Mouse (Mus musculus) midbrain, embryonic 12.5 days (tissue): ENCODE measurements at regions not wholly inside any gene's neighbourhood (a gene's known extent, or its start where the extent isn't known, plus 50 kb on each side); places are given as distances from the start of the nearest gene placed in this dataset.
A peak's percentile ranks its signal among the peaks of the same experiment; 100 is the strongest.

Experiments
- ATAC-seq: fragments of 200-750 bp; cut with Nextera tagmentation; 2 replicates; pipeline ENCODE4 v1.8.0; 2017; ENCODE audit warnings: low read depth, moderate TSS enrichment, moderate library complexity; ENCODE audit not compliant: low FRiP score
- H3K27ac ChIP-seq: fragments of 300-500 bp; sonication (generic); replicated peaks from 2 replicates; pipeline ENCODE4 v1.5.1; 2016; ENCODE audit warnings: mild to moderate bottlenecking
- H3K27me3 ChIP-seq: fragments of 300-500 bp; sonication (generic); 2 replicates; pipeline ENCODE4 v1.6.1; 2016; ENCODE audit warnings: mild to moderate bottlenecking
- H3K36me3 ChIP-seq: fragments of 300-500 bp; sonication (generic); 2 replicates; pipeline ENCODE4 v1.6.1; 2016
- H3K4me1 ChIP-seq: fragments of 300-500 bp; sonication (generic); 2 replicates; pipeline ENCODE4 v1.6.1; 2016
- H3K4me2 ChIP-seq: fragments of 300-500 bp; sonication (generic); replicated peaks from 2 replicates; pipeline ENCODE4 v1.6.1; 2016; ENCODE audit warnings: mild to moderate bottlenecking, moderate library complexity
- H3K4me3 ChIP-seq: fragments of 300-500 bp; sonication (generic); 2 replicates; pipeline ENCODE4 v1.5.1; 2016; ENCODE audit warnings: mild to moderate bottlenecking
- H3K9ac ChIP-seq: fragments of 300-500 bp; sonication (generic); replicated peaks from 2 replicates; pipeline ENCODE4 v1.6.1; 2016; ENCODE audit warnings: mild to moderate bottlenecking, moderate library complexity
- H3K9me3 ChIP-seq: fragments of 300-500 bp; sonication (generic); 2 replicates; pipeline ENCODE4 v1.6.1; 2016; ENCODE audit warnings: mild to moderate bottlenecking
- WGBS: fragments of 180-500 bp; shearing (Covaris S2); methylation state at CpG from one replicate; pipeline ENCODE4 v1.1.7; 2016; 5-methylcytosine and 5-hydroxymethylcytosine counted together

GRCm38 (mm10) chr12:58743800-58744199, 268.0 kb downstream of the Sec23a start:
- Histone ChIP-seq H3K9ac (no peak overlapping the region), H3K27ac (no peak overlapping the region), H3K4me1 (no peaks in the 10 kb centered on the region), H3K4me3 (no peak overlapping the region), H3K36me3 (no peaks in the 10 kb centered on the region), H3K27me3 (no peaks in the 10 kb centered on the region), H3K9me3 (no peaks in the 10 kb centered on the region), H3K4me2 (no peak overlapping the region)
- WGBS, result 87% methylated on average over 1 of the region's 1 CpGs
- ATAC-seq, result no peak

GRCm38 (mm10) chr12:58728094-58728493, 283.7 kb downstream of the Sec23a start:
- no peak overlapping the region for H3K4me2 ChIP-seq
- 77% methylated on average over 1 of the region's 1 CpGs for WGBS

GRCm38 (mm10) chr12:58727547-58727946, 284.3 kb downstream of the Sec23a start:
- H3K27me3 ChIP-seq, result no peaks in the 10 kb centered on the region
- H3K36me3 ChIP-seq, result no peaks in the 10 kb centered on the region
- H3K9ac ChIP-seq, result no peak overlapping the region
- ATAC-seq, result no peak
- no peak overlapping the region for H3K4me3 ChIP-seq
- no peaks in the 10 kb centered on the region for H3K9me3 ChIP-seq
- no peak overlapping the region for H3K4me2 ChIP-seq
- no peaks in the 10 kb centered on the region for H3K4me1 ChIP-seq
- no peak overlapping the region for H3K27ac ChIP-seq
- WGBS, result 84% methylated on average over 2 of the region's 2 CpGs

More at GRCm38 (mm10) chr12:58728094-58728493, 283.7 kb downstream of the Sec23a start:
- Histone ChIP-seq H3K36me3 (no peaks in the 10 kb centered on the region), H3K9ac (no peak overlapping the region), H3K9me3 (no peaks in the 10 kb centered on the region), H3K27ac (no peak overlapping the region), H3K4me3 (no peak overlapping the region), H3K4me1 (no peaks in the 10 kb centered on the region), H3K27me3 (no peaks in the 10 kb centered on the region)
- no peak for ATAC-seq

- Histone ChIP-seq H3K9me3 (no peaks in the 10 kb centered on the region), H3K4me2 (no peak overlapping the region), H3K36me3 (no peaks in the 10 kb centered on the region), H3K27ac (no peak overlapping the region), H3K4me3 (no peak overlapping the region), H3K27me3 (no peaks in the 10 kb centered on the region), H3K4me1 (no peaks in the 10 kb centered on the region), H3K9ac (no peak overlapping the region)
- 97% methylated on average over 6 of the region's 6 CpGs for WGBS
- ATAC-seq, result no peak
Observed at GRCm38 (mm10) chr12:58717908-58718307, 293.9 kb downstream of the Sec23a start.

GRCm38 (mm10) chr12:58714207-58714606, 297.6 kb downstream of the Sec23a start:
- no peak overlapping the region for H3K4me2 ChIP-seq
- no peaks in the 10 kb centered on the region for H3K27me3 ChIP-seq
- no peak overlapping the region for H3K27ac ChIP-seq
- H3K4me1 ChIP-seq, result no peaks in the 10 kb centered on the region
- no peak overlapping the region for H3K4me3 ChIP-seq
- 94% methylated on average over 1 of the region's 1 CpGs for WGBS
- no peak overlapping the region for H3K9ac ChIP-seq
- ATAC-seq, result no peak
- no peaks in the 10 kb centered on the region for H3K9me3 ChIP-seq
- no peaks in the 10 kb centered on the region for H3K36me3 ChIP-seq

GRCm38 (mm10) chr12:58695680-58696079, 316.1 kb downstream of the Sec23a start:
- no peaks in the 10 kb centered on the region for H3K4me1 ChIP-seq
- ATAC-seq, result no peak
- H3K36me3 ChIP-seq, result no peaks in the 10 kb centered on the region
- no peak overlapping the region for H3K4me2 ChIP-seq
- H3K27me3 ChIP-seq, result no peaks in the 10 kb centered on the region
- no peak overlapping the region for H3K4me3 ChIP-seq
- H3K27ac ChIP-seq, result no peak overlapping the region
- 88% methylated on average over 5 of the region's 5 CpGs for WGBS
- H3K9ac ChIP-seq, result no peak overlapping the region
- H3K9me3 ChIP-seq, result no peaks in the 10 kb centered on the region

GRCm38 (mm10) chr12:58669914-58670635, 341.7 kb downstream of the Sec23a start:
- WGBS, result 74% methylated on average over 3 of the region's 3 CpGs
- H3K4me1 ChIP-seq, result no peaks in the 10 kb centered on the region
- no peak overlapping the region for H3K4me2 ChIP-seq
- H3K4me3 ChIP-seq, result no peak overlapping the region
- H3K9me3 ChIP-seq, result no peaks in the 10 kb centered on the region
- no peaks in the 10 kb centered on the region for H3K36me3 ChIP-seq
- H3K27ac ChIP-seq, result no peak overlapping the region
- H3K9ac ChIP-seq, result no peak overlapping the region
- ATAC-seq, result peak; percentile 65
- no peaks in the 10 kb centered on the region for H3K27me3 ChIP-seq

- WGBS, result 95% methylated on average over 2 of the region's 2 CpGs
Observed at GRCm38 (mm10) chr12:58654530-58655056, 357.2 kb downstream of the Sec23a start.

GRCm38 (mm10) chr12:58653751-58654150, 358.1 kb downstream of the Sec23a start:
- no peak for ATAC-seq
- no peak overlapping the region for H3K4me2 ChIP-seq
- H3K4me1 ChIP-seq, result no peaks in the 10 kb centered on the region
- H3K27ac ChIP-seq, result no peak overlapping the region
- no peaks in the 10 kb centered on the region for H3K27me3 ChIP-seq
- WGBS, result 64% methylated on average over 6 of the region's 6 CpGs
- H3K9ac ChIP-seq, result no peak overlapping the region
- no peaks in the 10 kb centered on the region for H3K9me3 ChIP-seq
- H3K4me3 ChIP-seq, result no peak overlapping the region
- no peaks in the 10 kb centered on the region for H3K36me3 ChIP-seq

More at GRCm38 (mm10) chr12:58654530-58655056, 357.2 kb downstream of the Sec23a start:
- Histone ChIP-seq H3K9me3 (no peaks in the 10 kb centered on the region), H3K27me3 (no peaks in the 10 kb centered on the region), H3K4me2 (no peak overlapping the region), H3K27ac (no peak overlapping the region), H3K9ac (no peak overlapping the region), H3K36me3 (no peaks in the 10 kb centered on the region), H3K4me1 (no peaks in the 10 kb centered on the region), H3K4me3 (no peak overlapping the region)
- ATAC-seq, result no peak

GRCm38 (mm10) chr12:58653222-58653621, 358.6 kb downstream of the Sec23a start:
- Histone ChIP-seq H3K4me3 (no peak overlapping the region), H3K27ac (no peak overlapping the region), H3K9ac (no peak overlapping the region), H3K4me2 (no peak overlapping the region), H3K27me3 (no peaks in the 10 kb centered on the region), H3K9me3 (no peaks in the 10 kb centered on the region), H3K36me3 (no peaks in the 10 kb centered on the region), H3K4me1 (no peaks in the 10 kb centered on the region)
- 58% methylated on average over 6 of the region's 6 CpGs for WGBS
- no peak for ATAC-seq

- no peak overlapping the region for H3K4me2 ChIP-seq
- H3K4me3 ChIP-seq, result no peak overlapping the region
- no peak overlapping the region for H3K9ac ChIP-seq
- 88% methylated on average over 4 of the region's 4 CpGs for WGBS
- H3K4me1 ChIP-seq, result no peaks in the 10 kb centered on the region
- H3K27ac ChIP-seq, result no peak overlapping the region
- H3K9me3 ChIP-seq, result no peaks in the 10 kb centered on the region
- ATAC-seq, result peak; percentile 46; the same call in 1 of the 2 replicates
- no peaks in the 10 kb centered on the region for H3K36me3 ChIP-seq
- no peaks in the 10 kb centered on the region for H3K27me3 ChIP-seq
Observed at GRCm38 (mm10) chr12:58652701-58653100, 359.1 kb downstream of the Sec23a start.

- H3K4me3 ChIP-seq, result no peak overlapping the region
- no peaks in the 10 kb centered on the region for H3K27me3 ChIP-seq
- H3K9ac ChIP-seq, result no peak overlapping the region
- 49% methylated on average over 4 of the region's 4 CpGs for WGBS
- no peak overlapping the region for H3K27ac ChIP-seq
- no peak for ATAC-seq
- no peak overlapping the region for H3K4me2 ChIP-seq
- no peaks in the 10 kb centered on the region for H3K4me1 ChIP-seq
- no peaks in the 10 kb centered on the region for H3K36me3 ChIP-seq
- H3K9me3 ChIP-seq, result no peaks in the 10 kb centered on the region
Observed at GRCm38 (mm10) chr12:58648322-58648721, 363.5 kb downstream of the Sec23a start.

GRCm38 (mm10) chr12:58643843-58644242, 368.0 kb downstream of the Sec23a start:
- no peaks in the 10 kb centered on the region for H3K4me1 ChIP-seq
- H3K36me3 ChIP-seq, result no peaks in the 10 kb centered on the region
- H3K4me3 ChIP-seq, result no peak overlapping the region
- no peaks in the 10 kb centered on the region for H3K27me3 ChIP-seq
- no peak overlapping the region for H3K9ac ChIP-seq
- no peak for ATAC-seq
- WGBS, result 73% methylated on average over 3 of the region's 3 CpGs
- no peaks in the 10 kb centered on the region for H3K9me3 ChIP-seq
- no peak overlapping the region for H3K4me2 ChIP-seq
- H3K27ac ChIP-seq, result no peak overlapping the region
